Mouse (Mus musculus) liver, embryonic 14.5 days (tissue): ENCODE measurements at regions not wholly inside any gene's neighbourhood (a gene's known extent, or its start where the extent isn't known, plus 50 kb on each side); places are given as distances from the start of the nearest gene placed in this dataset.

ENCODE experiments used
- ATAC-seq: fragments of 200-750 bp; cut with Nextera tagmentation; 2 replicates; pipeline ENCODE4 v1.8.0; 2017; ENCODE audit warnings: moderate number of reproducible peaks, mild to moderate bottlenecking, moderate library complexity; ENCODE audit not compliant: insufficient read depth
- DNase-seq, 3 experiments: peaks; one replicate each; pipeline ENCODE4 v3.0.0-alpha.2; 2012 to 2013; ENCODE audit warnings: low read depth in 3 of 3, low spot score in 3 of 3
- H3K27ac ChIP-seq: fragments of 300-500 bp; sonication (generic); 2 replicates; pipeline ENCODE4 v1.5.1; 2014; ENCODE audit warnings: moderate library complexity, mild to moderate bottlenecking, control low read depth, inconsistent platforms
- H3K27me3 ChIP-seq: fragments of 300-500 bp; sonication (generic); 2 replicates; pipeline ENCODE4 v1.6.1; 2014; ENCODE audit warnings: mild to moderate bottlenecking, low read length, moderate library complexity; ENCODE audit not compliant: control insufficient read depth, insufficient read depth
- H3K36me3 ChIP-seq: fragments of 300-500 bp; sonication (generic); replicated peaks from 2 replicates; pipeline ENCODE4 v1.6.1; 2014; ENCODE audit warnings: low read depth; ENCODE audit not compliant: control insufficient read depth, insufficient read depth
- H3K4me1 ChIP-seq, 2 experiments: fragments of 200-500 bp in 1 of 2; fragments of 300-500 bp in 1 of 2; sonication (generic) in 1 of 2; replicated peaks; 2 replicates each; pipeline ENCODE4 v1.6.1; 2012 to 2014; ENCODE audit warnings: antibody characterized with exemption in 1 of 2, inconsistent platforms in 1 of 2, low read length in 1 of 2; ENCODE audit not compliant: control insufficient read depth in 2 of 2, insufficient read depth in 2 of 2
- H3K4me2 ChIP-seq: fragments of 300-500 bp; sonication (generic); 2 replicates; pipeline ENCODE4 v1.6.1; 2014; ENCODE audit warnings: low read depth, mild to moderate bottlenecking, control low read depth, moderate library complexity
- H3K4me3 ChIP-seq, 2 experiments: fragments of 200-500 bp in 1 of 2; fragments of 300-500 bp in 1 of 2; sonication (generic) in 1 of 2; 2 replicates each; pipeline ENCODE4 v1.5.1; 2012 to 2014; ENCODE audit warnings: low read depth in 2 of 2, low read length in 2 of 2, mild to moderate bottlenecking in 2 of 2, control low read depth in 1 of 2, inconsistent platforms in 1 of 2, moderate library complexity in 1 of 2; ENCODE audit not compliant: insufficient read depth in 1 of 2
- H3K9ac ChIP-seq: fragments of 300-500 bp; sonication (generic); replicated peaks from 2 replicates; pipeline ENCODE4 v1.6.1; 2014; ENCODE audit warnings: mild to moderate bottlenecking, control low read depth, moderate library complexity
- H3K9me3 ChIP-seq: fragments of 300-500 bp; sonication (generic); 2 replicates; pipeline ENCODE4 v1.6.1; 2016; ENCODE audit warnings: low read length, mixed read lengths; ENCODE audit not compliant: control insufficient read depth
- CTCF ChIP-seq: IDR thresholded peaks from 2 replicates; pipeline ENCODE4 v1.5.1; 2016; ENCODE audit warnings: antibody characterized with exemption, low read depth, control low read depth
- EP300 ChIP-seq: IDR thresholded peaks from 2 replicates; pipeline ENCODE4 v1.6.1; 2016; ENCODE audit warnings: antibody characterized with exemption, low read depth
- WGBS: fragments of 180-500 bp; shearing (Covaris S2); extraction: QIAGEN DNeasy Blood & Tissue Kit; methylation state at CpG from one replicate; pipeline ENCODE4 v1.1.7; 2014; ENCODE audit not compliant: insufficient replicate concordance; 5-methylcytosine and 5-hydroxymethylcytosine counted together

DNA sequence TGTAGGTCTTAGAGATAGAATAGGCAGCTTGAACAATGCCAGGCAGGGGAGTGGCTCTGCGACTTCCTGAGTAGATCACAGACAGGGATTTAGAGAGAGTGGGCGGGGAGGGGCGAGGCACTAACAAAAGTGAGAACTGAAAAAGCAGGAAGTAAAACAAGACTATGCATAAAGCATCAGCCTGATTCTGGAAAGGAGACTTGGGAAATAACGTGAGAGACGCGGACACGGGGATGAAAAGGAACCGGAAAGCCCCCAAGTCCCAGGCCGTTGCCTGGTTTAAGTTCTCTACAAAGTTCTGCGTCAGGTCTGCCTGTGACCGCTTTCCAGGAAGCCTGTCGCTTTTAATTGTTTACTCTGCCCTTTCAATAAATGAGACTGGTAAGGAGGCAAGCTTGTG lies 86.3 kb downstream of the D16Ertd472e start:
- Histone ChIP-seq H3K4me1 (peaks cover 0 to 5% of the 10 kb centered on the region in 2 experiments; a peak in 1 of 4 replicates), H3K27ac (no peak overlapping the region), H3K4me3 (no peak overlapping the region), H3K27me3 (no peaks in the 10 kb centered on the region), H3K9ac (no peak overlapping the region), H3K4me2 (peak overlapping the region; percentile 38), H3K36me3 (no peaks in the 10 kb centered on the region), H3K9me3 (no peaks in the 10 kb centered on the region)
- TF ChIP-seq EP300 (no peak), CTCF (no peak)
- WGBS: 2% methylated on average over 12 of the region's 12 CpGs
- ATAC-seq (no peak), DNase-seq (peak in 1 of 3 experiments; percentile 17)

DNA sequence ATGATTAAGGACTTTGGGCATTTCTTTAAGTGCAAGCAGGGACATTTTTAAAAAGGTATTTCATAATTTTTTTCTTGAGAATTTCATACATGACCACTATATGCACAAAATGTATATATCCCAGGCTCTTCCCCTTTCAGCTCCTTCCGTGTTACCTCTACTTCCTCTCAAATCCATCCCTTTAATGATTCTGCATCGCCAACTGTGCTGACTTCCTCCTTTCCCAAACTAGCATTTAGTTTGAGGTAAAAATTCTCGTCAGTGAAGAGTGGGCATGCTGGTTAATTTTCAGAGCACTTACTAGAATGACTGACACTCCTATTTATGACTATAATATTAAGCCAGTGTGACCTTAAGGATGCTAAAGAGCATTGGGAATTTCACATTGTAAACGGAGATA lies 86.9 kb downstream of the D16Ertd472e start:
- H3K9me3 ChIP-seq: no peaks in the 10 kb centered on the region
- H3K36me3 ChIP-seq: no peaks in the 10 kb centered on the region
- ATAC-seq: no peak
- TF ChIP-seq CTCF (no peak), EP300 (no peak)
- WGBS: 15% methylated on average over 4 of the region's 4 CpGs
- no peak overlapping the region for H3K4me3 ChIP-seq
- H3K4me1 ChIP-seq: peaks cover 0 to 5% of the 10 kb centered on the region in 2 experiments; a peak in 1 of 4 replicates
- no peak overlapping the region for H3K9ac ChIP-seq
- DNase-seq: no peak
- H3K4me2 ChIP-seq: no peak overlapping the region
- no peak overlapping the region for H3K27ac ChIP-seq
- H3K27me3 ChIP-seq: no peaks in the 10 kb centered on the region

DNA sequence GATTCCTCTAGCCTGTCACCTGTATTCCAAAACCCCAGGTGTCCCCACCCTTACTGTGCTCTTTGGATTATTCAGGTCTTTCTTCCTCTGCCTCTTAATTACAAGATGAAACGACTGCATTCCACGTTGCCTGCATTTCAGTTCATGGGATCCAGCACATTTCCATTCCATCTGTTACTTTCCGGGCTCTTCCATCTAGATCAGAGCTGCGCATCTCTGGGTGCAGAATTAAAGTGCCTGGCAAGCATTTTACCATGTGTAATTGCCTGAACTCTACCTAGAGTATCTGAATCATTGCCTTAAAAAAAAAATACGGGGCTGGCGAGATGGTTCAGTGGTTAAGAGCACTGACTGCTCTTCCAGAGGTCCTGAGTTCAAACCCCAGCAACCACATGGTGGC lies 90.0 kb downstream of the D16Ertd472e start:
- Histone ChIP-seq H3K9me3 (no peaks in the 10 kb centered on the region), H3K4me2 (no peak overlapping the region), H3K36me3 (no peaks in the 10 kb centered on the region), H3K9ac (no peak overlapping the region), H3K27ac (no peak overlapping the region), H3K4me1 (peaks cover 0 to 5% of the 10 kb centered on the region in 2 experiments; a peak in 1 of 4 replicates), H3K4me3 (no peak overlapping the region), H3K27me3 (no peaks in the 10 kb centered on the region)
- DNase-seq (no peak), ATAC-seq (no peak)
- TF ChIP-seq EP300 (no peak), CTCF (no peak)
- 63% methylated on average over 6 of the region's 6 CpGs for WGBS

DNA sequence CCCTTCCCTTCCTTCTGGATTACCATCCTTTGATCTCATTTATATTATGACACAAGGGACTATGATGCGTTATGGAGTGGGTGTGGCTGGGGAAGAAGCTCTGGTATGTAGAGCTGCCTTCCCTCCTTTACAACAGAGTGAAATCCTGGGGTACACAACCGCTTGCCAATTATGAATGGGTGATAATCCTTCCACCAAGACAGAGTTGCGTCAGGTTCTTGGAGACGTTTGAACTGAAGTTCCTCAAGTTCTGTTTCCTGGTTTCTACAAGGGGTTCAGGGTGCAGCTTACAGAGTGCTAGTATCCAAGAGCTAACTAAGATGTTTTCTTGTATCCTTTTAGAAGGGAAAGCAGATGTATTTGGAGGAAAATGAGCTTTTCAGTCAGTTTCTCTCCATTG lies 92.2 kb downstream of the D16Ertd472e start:
- ATAC-seq (no peak), DNase-seq (no peak)
- TF ChIP-seq CTCF (no peak), EP300 (no peak)
- WGBS: 62% methylated on average over 4 of the region's 4 CpGs
- Histone ChIP-seq H3K27ac (no peak overlapping the region), H3K4me2 (no peak overlapping the region), H3K36me3 (no peaks in the 10 kb centered on the region), H3K9me3 (no peaks in the 10 kb centered on the region), H3K4me1 (no peaks in the 10 kb centered on the region), H3K27me3 (no peaks in the 10 kb centered on the region), H3K4me3 (no peak overlapping the region), H3K9ac (no peak overlapping the region)

DNA sequence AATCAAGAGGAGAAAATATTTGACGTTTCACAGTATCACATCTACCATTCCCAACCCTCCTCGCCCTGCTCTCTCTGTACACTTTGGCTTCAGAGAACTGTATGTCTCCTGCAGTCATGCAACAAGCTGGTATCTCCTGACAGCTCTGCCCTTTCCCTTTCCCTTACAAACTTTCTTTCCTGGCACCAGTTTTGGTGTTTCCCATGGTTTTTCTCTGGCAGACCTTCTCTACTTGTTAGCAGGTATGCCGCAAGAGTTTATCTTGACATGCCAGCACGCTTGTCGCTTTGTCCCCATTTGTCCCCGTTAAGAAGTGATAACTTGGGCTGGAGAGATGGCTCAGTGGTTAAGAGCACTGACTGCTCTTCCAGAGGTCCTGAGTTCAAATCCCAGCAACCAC lies 94.9 kb downstream of the D16Ertd472e start:
- no peak for TF ChIP-seq EP300
- TF ChIP-seq CTCF: no peak
- DNase-seq (no peak), ATAC-seq (no peak)
- H3K27ac ChIP-seq: no peak overlapping the region
- no peaks in the 10 kb centered on the region for H3K27me3 ChIP-seq
- H3K4me1 ChIP-seq: no peaks in the 10 kb centered on the region
- H3K36me3 ChIP-seq: no peaks in the 10 kb centered on the region
- H3K4me3 ChIP-seq: no peak overlapping the region
- no peaks in the 10 kb centered on the region for H3K9me3 ChIP-seq
- no peak overlapping the region for H3K9ac ChIP-seq
- no peak overlapping the region for H3K4me2 ChIP-seq
- 69% methylated on average over 6 of the region's 6 CpGs for WGBS

DNA sequence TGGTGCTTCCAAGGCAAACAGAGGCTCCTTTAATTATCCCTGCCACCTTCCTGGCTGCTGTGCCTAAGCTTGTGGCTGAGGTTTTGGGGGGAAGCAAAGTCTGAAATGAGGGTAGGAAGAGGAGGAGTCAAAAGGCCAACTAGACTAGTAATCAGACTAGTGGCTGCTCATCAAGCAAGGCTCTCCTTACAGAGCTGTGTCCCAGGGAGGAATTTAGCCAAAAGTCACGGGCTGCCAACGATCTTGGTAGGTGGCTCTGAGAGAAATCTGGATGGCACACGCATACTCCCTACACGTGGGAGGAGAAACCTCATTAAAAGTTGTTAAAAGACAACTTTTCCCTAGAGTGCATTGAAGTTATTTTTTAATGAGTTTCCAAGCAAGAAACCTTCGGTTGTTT lies 95.4 kb downstream of the D16Ertd472e start:
- Histone ChIP-seq H3K4me1 (no peaks in the 10 kb centered on the region), H3K4me3 (no peak overlapping the region), H3K27ac (no peak overlapping the region), H3K27me3 (no peaks in the 10 kb centered on the region), H3K9ac (no peak overlapping the region), H3K9me3 (no peaks in the 10 kb centered on the region), H3K4me2 (no peak overlapping the region), H3K36me3 (no peaks in the 10 kb centered on the region)
- TF ChIP-seq CTCF: no peak
- no peak for TF ChIP-seq EP300
- ATAC-seq: no peak
- DNase-seq: no peak
- WGBS: 53% methylated on average over 5 of the region's 5 CpGs
